Mouse (Mus musculus): ENCODE results near the gene Cox6a1. TPM values are rescaled to one million over a fixed set of nuclear protein-coding genes. Genes with fewer than 3 reads are reported as not detected.

Cox6a1 gene
- total RNA-seq (2023), result 100 to 1,000 TPM; 199 to 204 TPM

DNA sequence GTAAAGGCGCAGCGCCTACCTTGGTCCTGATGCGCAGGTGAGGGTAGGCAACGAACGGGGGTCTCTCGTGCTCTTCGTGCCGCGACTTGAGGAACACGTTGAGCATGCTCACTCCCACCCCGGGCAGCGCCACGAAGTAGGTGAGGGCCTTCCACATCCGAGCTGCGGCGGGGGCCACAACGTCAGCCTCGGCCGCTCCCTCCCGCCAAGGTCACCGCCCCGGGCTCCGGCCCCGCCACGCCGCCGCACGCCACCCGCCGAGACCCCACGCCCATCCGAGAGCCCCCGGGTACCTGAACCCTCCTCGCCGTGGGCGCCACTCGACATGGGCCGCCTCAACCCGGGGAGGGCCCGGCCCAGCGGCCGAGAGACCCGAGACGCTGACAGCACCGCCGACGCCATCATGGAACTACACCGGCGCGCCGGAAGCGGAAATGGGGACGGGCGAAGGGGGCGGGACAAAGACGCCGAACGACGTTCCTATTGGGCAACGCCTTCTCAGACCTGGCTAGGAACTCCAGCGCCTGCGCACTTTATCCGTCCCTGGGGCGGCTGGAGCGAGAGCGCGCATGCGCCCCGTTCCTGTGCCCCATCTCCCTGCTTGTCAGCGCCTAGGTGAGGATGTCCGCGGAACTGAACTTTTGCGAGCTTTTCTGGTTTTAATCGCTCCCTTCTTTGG lies at the start of gene Cox6a1:
TSS of gene Cox6a1 (minus strand) at position 436 of the 679 bp plus-strand sequence.

DNA sequence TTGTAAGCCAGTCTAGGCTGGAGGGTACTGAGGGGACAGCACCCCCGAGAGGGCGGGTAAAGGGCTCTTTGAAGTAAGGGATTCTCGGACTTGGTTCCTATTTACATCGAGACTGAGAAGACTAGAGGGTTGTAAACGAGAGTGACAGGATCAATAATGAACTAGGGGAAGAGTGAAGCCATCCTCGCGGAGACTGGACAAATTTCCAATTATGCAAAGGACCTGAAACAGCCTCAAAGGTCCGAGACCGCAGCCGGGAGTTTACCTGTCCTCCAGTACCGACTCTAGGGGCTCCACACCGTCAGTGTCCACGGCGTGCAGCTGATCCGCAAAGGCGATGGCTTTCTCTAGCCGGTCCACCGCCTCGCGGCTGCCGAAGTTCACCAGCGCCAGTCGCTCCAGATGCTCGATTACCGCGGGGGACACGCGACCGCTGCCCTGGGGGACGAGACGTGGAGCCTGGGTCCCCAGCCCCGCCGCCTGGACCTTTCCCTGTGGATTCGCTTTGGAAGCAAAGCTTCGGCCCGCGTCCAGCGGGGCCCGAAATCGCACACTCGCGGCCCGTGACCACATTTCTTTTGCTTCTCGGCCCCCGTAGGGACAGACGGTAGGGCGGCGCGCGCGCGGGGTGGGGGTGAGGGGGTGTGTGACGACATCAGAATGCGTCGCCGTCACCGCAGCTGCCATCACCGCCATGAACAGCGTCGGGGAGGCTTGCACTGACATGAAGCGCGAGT lies 8.0 kb downstream of the Cox6a1 start, which contains the start of the genes Gatc and Triap1:
TSS of gene Gatc (minus strand) at position 602 of the 737 bp plus-strand sequence.
TSS of gene Triap1 (plus strand) at position 649 of the 737 bp plus-strand sequence.

DNA sequence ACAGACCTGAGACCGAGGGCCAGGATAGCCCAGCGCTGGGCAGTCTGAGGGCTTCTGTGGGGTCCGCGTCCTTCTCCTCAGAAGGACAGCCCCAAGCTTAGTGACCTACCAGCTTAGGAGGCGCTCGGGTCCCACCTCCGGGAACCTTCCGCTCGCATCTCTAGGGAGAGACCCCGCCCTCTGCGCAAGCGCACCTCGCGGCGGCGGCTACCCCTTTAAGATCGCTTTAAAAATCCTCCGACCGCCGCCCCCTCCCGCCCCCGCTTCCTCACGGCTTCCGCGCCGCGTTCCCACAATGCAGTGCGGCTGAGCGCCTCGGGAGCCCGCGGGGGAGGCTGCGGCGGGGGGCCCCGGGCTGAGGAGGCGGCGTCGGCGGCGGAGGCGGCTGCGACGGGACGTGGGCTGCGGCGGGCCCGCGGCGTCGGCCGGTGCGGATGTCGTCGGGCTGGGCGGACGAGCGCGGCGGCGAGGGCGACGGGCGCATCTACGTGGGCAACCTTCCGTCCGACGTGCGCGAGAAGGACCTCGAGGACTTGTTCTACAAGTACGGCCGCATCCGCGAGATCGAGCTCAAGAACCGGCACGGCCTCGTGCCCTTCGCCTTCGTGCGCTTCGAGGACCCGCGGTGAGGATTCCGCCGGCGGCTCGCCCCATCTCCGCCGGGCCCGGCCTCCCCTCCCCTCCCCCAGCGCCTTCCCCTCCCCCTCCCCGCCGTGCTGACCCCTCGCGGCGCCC lies 21.7 kb downstream of the Cox6a1 start, which contains the start of gene Srsf9:
TSS of gene Srsf9 (plus strand) at position 303 of the 735 bp plus-strand sequence.

DNA sequence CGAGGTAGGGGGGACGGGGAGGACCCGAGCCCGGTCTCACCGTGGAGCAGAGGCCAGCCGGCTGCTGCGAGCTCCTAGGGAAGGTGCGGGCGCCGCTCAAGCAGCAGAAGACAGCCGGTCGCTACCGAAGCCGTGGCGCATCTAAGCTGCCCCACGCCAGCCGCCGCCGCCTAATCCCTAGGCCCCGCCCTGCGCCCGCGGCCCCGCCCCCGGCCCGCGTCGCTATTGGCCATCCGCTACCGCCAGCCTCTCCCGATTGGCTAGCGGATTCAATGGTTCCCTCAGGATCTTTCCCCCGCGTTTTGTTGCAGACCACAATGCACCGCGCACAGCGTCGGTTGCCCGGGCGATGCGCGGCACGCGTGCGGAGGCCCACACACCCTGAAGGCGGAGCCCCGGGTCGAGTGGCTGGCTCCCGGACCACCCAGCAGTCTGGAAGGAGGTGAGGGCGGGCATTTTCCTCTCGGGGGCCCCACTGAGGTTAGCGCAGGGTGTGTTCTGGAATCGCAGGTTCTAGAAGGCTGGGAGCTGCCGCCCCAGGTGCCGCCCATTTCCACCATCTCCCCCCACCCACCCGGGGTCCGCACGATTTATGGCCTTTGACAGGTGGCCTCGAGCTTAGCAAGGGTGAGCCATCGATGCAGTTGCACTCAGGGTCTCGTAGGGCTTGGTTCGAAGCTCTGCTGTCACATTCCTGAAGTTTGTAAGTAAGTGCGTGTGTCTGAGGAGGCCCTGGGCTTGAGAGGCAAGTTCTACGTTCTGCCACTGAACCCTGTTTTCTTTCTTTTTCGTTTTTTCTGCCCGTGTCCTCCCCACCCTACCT lies 47.8 kb downstream of the Cox6a1 start, which contains the start of gene Dynll1:
TSS of gene Dynll1 (minus strand) at position 208 of the 823 bp plus-strand sequence.

Other genes starting within 250 kb of the Cox6a1 start
- gene Acads, start 229.6 kb downstream of the Cox6a1 start, total RNA-seq (2023), result 10 to 100 TPM; 15.7 to 20.1 TPM
- 10 to 100 TPM; 42.6 to 43.8 TPM for gene Unc119b, start 214.0 kb downstream of the Cox6a1 start, total RNA-seq (2023)
- gene Mlec, start 190.8 kb downstream of the Cox6a1 start, total RNA-seq (2023), result 10 to 100 TPM; 83.4 to 92.8 TPM
- gene Cabp1, start 154.6 kb downstream of the Cox6a1 start, total RNA-seq (2023), result not detected
- 10 to 100 TPM; 46.7 to 69.9 TPM for gene Pop5, start 113.1 kb downstream of the Cox6a1 start, total RNA-seq (2023)
- 100 to 1,000 TPM; 138 to 150 TPM for gene Rnf10, start 76.1 kb downstream of the Cox6a1 start, total RNA-seq (2023)
- gene Coq5, start 69.3 kb downstream of the Cox6a1 start, total RNA-seq (2023), result 10 to 100 TPM; 27.1 to 35.5 TPM
- 100 to 1,000 TPM; 240 to 329 TPM for gene Dynll1, start 48.0 kb downstream of the Cox6a1 start, total RNA-seq (2023)
- gene Srsf9, start 21.8 kb downstream of the Cox6a1 start, total RNA-seq (2023), result 10 to 100 TPM; 69.6 to 71.0 TPM
- gene Gatc, start 7.8 kb downstream of the Cox6a1 start, total RNA-seq (2023), result 10 to 100 TPM; 13.0 to 13.1 TPM
- 10 to 100 TPM; 24.3 to 26.9 TPM for gene Triap1, start 7.8 kb downstream of the Cox6a1 start, total RNA-seq (2023)
- gene Msi1, start 80.6 kb upstream of the Cox6a1 start, total RNA-seq (2023), result not detected
- not detected for gene Pla2g1b, start 117.3 kb upstream of the Cox6a1 start, total RNA-seq (2023)
- gene Sirt4, start 135.7 kb upstream of the Cox6a1 start, total RNA-seq (2023), result 10 to 100 TPM; 19.4 to 21.5 TPM
- 10 to 100 TPM; 73.5 to 97.2 TPM for gene Pxn, start 157.7 kb upstream of the Cox6a1 start, total RNA-seq (2023)
- 1,000 to 10,000 TPM; 1,374 to 1,413 TPM for gene Rplp0, start 210.5 kb upstream of the Cox6a1 start, total RNA-seq (2023)
- gene Gcn1l1, start 216.3 kb upstream of the Cox6a1 start, total RNA-seq (2023), result 100 to 1,000 TPM; 108 to 112 TPM